Mouse (Mus musculus): ENCODE data around the gene Metap1d. TPM values are rescaled to one million over a fixed set of nuclear protein-coding genes. Genes with fewer than 3 reads are reported as not detected.

Metap1d gene
- polyA plus RNA-seq, 1 experiment from 2014 or later = 21.7 TPM

DNA sequence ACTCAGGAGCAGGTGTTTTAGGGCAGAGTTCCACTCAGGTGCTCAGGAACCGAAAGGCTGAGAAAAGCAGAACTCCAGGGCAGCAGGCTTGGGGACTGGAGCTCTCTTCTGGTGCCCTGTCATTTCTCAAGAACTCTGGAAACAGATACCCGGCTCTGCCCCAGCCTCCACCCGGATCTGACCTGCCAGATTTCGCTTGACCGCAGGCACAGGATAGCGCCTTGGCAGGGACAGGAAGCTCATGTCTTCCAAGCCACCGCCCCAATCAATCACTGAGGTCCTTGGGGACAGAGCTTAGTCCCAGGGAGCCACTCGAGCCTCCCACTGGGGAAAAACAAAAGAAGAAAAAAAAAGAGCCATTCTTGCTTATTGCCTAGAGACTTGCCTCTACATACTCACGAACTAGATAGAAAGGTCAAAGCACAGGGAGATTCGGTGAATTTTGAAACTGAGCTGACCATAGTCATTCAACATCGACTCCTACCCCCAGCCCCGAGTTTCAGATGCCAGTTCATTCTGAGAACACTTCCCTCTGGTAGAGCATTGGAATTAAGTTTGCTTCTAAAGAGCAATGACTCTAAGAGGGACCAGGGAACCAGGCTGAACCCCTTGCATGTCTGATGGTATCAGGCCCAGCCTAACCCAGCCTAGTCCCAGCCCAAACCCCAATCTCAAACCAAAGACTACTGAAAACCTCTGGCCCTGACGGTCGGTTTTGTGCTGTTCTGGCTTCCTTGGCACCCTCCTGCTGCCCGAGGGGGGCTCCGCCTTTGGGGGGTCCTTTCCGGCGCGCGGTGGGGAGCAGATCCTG, 81.4 kb downstream of the Metap1d start:
- Histone ChIP-seq H3K9ac (replicated peaks) (no peak overlapping the region), H3K36me3 (replicated peaks; ENCODE audit: insufficient read depth, low read length) (no peaks in the 10 kb centered on the region), H3K27ac (ENCODE audit: low read depth) (no peak overlapping the region), H3K4me3 (ENCODE audit: low read depth, low read length) (no peak overlapping the region), H3K4me1 (ENCODE audit: insufficient read depth) (peaks cover 14% of the 10 kb centered on the region), H3K9me3 (ENCODE audit: low read length) (no peaks in the 10 kb centered on the region), H3K4me2 (ENCODE audit: low read depth, low read length) (no peak overlapping the region), H3K27me3 (ENCODE audit: insufficient read depth, low read length) (peaks cover 97% of the 10 kb centered on the region)
- no peak for TF ChIP-seq CTCF (IDR thresholded peaks at IDR 0.05; ENCODE audit: low read depth)
- no peak for TF ChIP-seq EP300 (IDR thresholded peaks at IDR 0.05; ENCODE audit: low read depth)
- DNase-seq = no peak
- no peak for ATAC-seq
- 2% methylated on average over 20 of the region's 20 CpGs for WGBS (ENCODE audit: insufficient replicate concordance)

GRCm38 (mm10) chr2:71540611-71541417, 87.7 kb downstream of the Metap1d start:
- Histone ChIP-seq H3K27me3 (ENCODE audit: insufficient read depth, low read length) (peaks cover 100% of the 10 kb centered on the region), H3K36me3 (replicated peaks; ENCODE audit: insufficient read depth, low read length) (no peaks in the 10 kb centered on the region), H3K4me1 (ENCODE audit: insufficient read depth) (peaks cover 17% of the 10 kb centered on the region), H3K4me3 (ENCODE audit: low read depth, low read length) (peak overlapping the region; percentile 19; the same call in 1 of the 2 replicates), H3K4me2 (ENCODE audit: low read depth, low read length) (0 out of 2 replicates have a peak overlapping the region, but pooled peaks have one; percentile 22), H3K9me3 (ENCODE audit: low read length) (no peaks in the 10 kb centered on the region), H3K9ac (replicated peaks) (no peak overlapping the region), H3K27ac (ENCODE audit: low read depth) (no peak overlapping the region)
- WGBS (ENCODE audit: insufficient replicate concordance) = 2% methylated on average over 45 of the region's 48 CpGs
- DNase-seq (no peak), ATAC-seq (no peak)
- TF ChIP-seq CTCF (IDR thresholded peaks at IDR 0.05; ENCODE audit: low read depth) (no peak), EP300 (IDR thresholded peaks at IDR 0.05; ENCODE audit: low read depth) (no peak)

DNA sequence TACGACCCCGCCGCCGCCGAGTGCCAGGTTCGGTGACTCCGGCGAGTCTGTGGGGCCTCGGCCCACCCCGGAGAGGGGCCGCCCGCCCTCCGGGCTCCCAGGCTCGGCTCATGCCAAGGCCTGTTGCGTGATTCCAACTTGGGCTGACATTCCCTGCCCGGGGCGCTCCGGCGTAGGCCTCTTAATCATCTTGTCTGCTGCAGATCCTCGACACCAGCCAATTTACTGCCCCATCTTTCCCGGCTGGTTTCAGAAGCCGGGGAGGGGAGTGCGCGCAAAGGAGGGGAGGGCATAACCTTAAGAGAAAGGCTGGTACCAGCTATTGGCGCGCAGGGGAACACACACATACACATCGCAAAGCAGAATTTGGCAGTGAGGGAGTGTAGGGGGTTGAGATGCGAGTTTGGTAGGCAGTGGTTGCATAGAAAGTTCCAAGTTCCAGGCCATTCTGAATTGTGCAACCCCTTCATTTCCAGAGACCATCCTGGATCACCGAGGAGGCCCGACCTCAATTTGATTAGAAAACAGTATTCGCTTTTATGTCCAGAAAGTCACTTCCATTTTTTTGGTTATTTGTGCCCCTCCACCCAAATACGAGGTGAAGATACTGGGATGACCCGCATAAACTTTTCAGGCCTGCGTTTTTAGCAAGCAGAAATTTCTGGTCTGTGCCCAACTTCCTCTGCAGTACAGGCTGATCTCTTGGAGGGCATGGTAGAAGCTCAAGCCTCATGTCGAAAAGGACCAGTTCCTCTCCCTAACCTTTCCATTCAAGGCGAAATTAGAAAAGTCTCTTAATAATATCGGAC, 88.5 kb downstream of the Metap1d start:
- Histone ChIP-seq H3K4me1 (ENCODE audit: insufficient read depth) (peaks cover 25% of the 10 kb centered on the region), H3K9ac (replicated peaks) (no peak overlapping the region), H3K4me3 (ENCODE audit: low read depth, low read length) (peak overlapping the region; percentile 19; the same call in 1 of the 2 replicates), H3K27ac (ENCODE audit: low read depth) (no peak overlapping the region), H3K4me2 (ENCODE audit: low read depth, low read length) (no peak overlapping the region), H3K27me3 (ENCODE audit: insufficient read depth, low read length) (peaks cover 100% of the 10 kb centered on the region), H3K36me3 (replicated peaks; ENCODE audit: insufficient read depth, low read length) (no peaks in the 10 kb centered on the region), H3K9me3 (ENCODE audit: low read length) (no peaks in the 10 kb centered on the region)
- TF ChIP-seq CTCF (IDR thresholded peaks at IDR 0.05; ENCODE audit: low read depth) = no peak
- TF ChIP-seq EP300 (IDR thresholded peaks at IDR 0.05; ENCODE audit: low read depth) = no peak
- DNase-seq = no peak
- 2% methylated on average over 37 of the region's 37 CpGs for WGBS (ENCODE audit: insufficient replicate concordance)
- ATAC-seq = no peak

- Histone ChIP-seq H3K27me3 (ENCODE audit: insufficient read depth, low read length) (peaks cover 100% of the 10 kb centered on the region), H3K36me3 (replicated peaks; ENCODE audit: insufficient read depth, low read length) (no peaks in the 10 kb centered on the region), H3K4me3 (ENCODE audit: low read depth, low read length) (no peak overlapping the region), H3K4me2 (ENCODE audit: low read depth, low read length) (no peak overlapping the region), H3K9me3 (ENCODE audit: low read length) (no peaks in the 10 kb centered on the region), H3K27ac (ENCODE audit: low read depth) (no peak overlapping the region), H3K9ac (replicated peaks) (no peak overlapping the region), H3K4me1 (ENCODE audit: insufficient read depth) (peaks cover 29% of the 10 kb centered on the region)
- TF ChIP-seq EP300 (IDR thresholded peaks at IDR 0.05; ENCODE audit: low read depth) (no peak), CTCF (IDR thresholded peaks at IDR 0.05; ENCODE audit: low read depth) (no peak)
- DNase-seq (no peak), ATAC-seq (no peak)
- WGBS (ENCODE audit: insufficient replicate concordance) = 9% methylated on average over 11 of the region's 11 CpGs
These were observed 89.2 kb downstream of the Metap1d start for GRCm38 (mm10) chr2:71542227-71542815.

DNA sequence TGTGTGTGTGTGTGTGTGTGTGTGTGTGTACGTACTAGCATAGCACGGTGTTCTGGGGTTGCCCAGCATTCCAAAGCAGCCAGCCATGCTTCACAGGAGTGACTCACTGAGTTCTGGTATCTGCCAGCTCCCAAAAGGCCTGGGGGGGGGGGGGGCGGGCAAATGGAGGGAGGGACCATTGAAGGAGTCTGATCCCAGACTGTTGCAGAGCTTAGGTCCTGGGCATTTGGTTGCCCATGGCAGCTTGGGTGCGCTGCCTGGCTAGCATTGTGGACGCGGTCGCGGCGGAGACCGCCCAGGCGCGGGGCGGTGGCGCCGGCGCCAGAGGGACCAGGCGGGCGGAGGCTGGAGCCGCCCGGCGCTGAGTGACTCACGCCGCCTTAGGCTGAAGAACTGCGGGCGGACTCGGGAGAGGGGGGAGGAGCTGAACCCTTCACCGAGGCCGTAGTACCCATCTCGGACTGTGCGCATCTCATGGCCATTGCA, 89.8 kb downstream of the Metap1d start:
- ATAC-seq = peak; percentile 58
- under 1% methylated on average over 28 of the region's 30 CpGs for WGBS (ENCODE audit: insufficient replicate concordance)

More for the DNA sequence above, 89.8 kb downstream of the Metap1d start:
- Histone ChIP-seq H3K4me3 (ENCODE audit: low read depth, low read length) (0 out of 2 replicates have a peak overlapping the region, but pooled peaks have one; percentile 15), H3K27me3 (ENCODE audit: insufficient read depth, low read length) (peaks cover 95% of the 10 kb centered on the region), H3K4me1 (ENCODE audit: insufficient read depth) (peaks cover 29% of the 10 kb centered on the region), H3K36me3 (replicated peaks; ENCODE audit: insufficient read depth, low read length) (no peaks in the 10 kb centered on the region), H3K9me3 (ENCODE audit: low read length) (no peaks in the 10 kb centered on the region), H3K4me2 (ENCODE audit: low read depth, low read length) (peak overlapping the region; percentile 22; the same call in 1 of the 2 replicates), H3K9ac (replicated peaks) (no peak overlapping the region), H3K27ac (ENCODE audit: low read depth) (no peak overlapping the region)
- no peak for DNase-seq
- no peak for TF ChIP-seq CTCF (IDR thresholded peaks at IDR 0.05; ENCODE audit: low read depth)
- no peak for TF ChIP-seq EP300 (IDR thresholded peaks at IDR 0.05; ENCODE audit: low read depth)
